Mouse (Mus musculus): ENCODE results near the gene Sox8.

Gene Sox8

DNA sequence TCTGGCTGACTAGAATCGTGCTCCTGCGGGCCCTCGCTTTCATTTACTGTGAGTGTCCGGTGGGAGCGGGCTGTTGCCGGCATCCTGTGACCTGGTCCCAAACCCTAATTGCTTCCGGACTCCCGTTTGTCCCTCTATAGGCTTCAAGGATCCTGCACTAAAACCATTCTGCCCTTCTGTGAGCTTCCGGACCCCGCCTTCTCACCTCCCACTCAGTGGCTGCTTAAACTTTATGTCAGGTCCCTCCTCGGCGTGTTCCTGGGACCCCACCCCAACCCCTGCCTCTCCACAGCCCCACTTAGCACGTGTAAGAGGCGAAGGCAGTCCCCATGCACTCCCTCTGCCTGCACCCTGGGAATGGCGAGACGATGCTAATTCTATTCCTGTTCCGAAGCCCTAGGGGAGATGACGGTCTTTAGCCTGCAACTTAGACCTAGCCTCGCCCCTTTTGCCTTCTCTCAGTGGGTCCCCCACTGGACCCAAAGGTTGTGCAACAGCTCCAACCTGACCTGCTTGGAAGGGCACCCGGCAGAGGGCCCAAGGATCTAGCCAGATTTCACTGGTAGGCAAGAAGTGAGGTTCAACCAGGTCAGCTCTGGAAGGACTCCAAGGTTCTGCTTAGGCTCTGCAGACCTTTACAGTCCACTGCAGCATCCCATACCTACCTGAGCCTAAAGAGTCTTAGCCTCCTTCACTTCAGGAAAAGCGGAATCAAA, 9.0 kb upstream of the Sox8 start:
- no peak for DNase-seq (ENCODE audit: low spot score in 2 of 2)

GRCm38 (mm10) chr17:25578920-25579319, 8.4 kb upstream of the Sox8 start, which contains the start of gene Lmf1:
TSS of gene Lmf1 (plus strand) at chr17:25579085.
- peak; percentile 88 to 97 for DNase-seq (ENCODE audit: low spot score in 2 of 2)

GRCm38 (mm10) chr17:25577702-25578101, 7.2 kb upstream of the Sox8 start:
- DNase-seq (ENCODE audit: low spot score in 2 of 2), result no peak

- DNase-seq (ENCODE audit: low spot score in 2 of 2), result no peak
Measured at GRCm38 (mm10) chr17:25577263-25577662, 6.8 kb upstream of the Sox8 start.

GRCm38 (mm10) chr17:25576034-25576433, 5.5 kb upstream of the Sox8 start:
- no peak for DNase-seq (ENCODE audit: low spot score in 2 of 2)

- DNase-seq (ENCODE audit: low spot score in 2 of 2), result no peak
Measured at GRCm38 (mm10) chr17:25575208-25575971, 4.9 kb upstream of the Sox8 start.

GRCm38 (mm10) chr17:25571453-25571820, 951 bp upstream of the Sox8 start:
- DNase-seq (ENCODE audit: low spot score in 2 of 2), result no peak

GRCm38 (mm10) chr17:25569833-25570647, 446 bp downstream of the Sox8 start:
- no peak for DNase-seq (ENCODE audit: low spot score in 2 of 2)

DNA sequence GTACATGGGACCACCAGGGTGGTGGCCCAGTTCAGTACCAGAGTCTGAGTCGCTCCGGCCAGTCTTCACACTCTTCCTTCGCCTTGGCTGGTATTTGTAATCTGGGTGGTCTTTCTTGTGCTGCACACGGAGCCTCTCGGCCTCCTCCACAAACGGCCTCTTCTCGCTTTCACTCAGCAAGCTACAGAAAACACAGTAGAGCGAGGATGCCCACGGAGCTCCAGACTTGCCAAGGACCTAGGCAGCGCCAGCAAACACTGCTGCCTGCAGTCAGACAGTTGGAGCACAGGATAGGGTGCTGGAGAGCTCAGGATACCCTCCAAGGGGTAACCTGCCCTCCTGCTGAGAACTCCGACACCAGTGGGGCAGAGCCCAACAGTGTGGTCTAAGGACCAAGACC, 1.6 kb downstream of the Sox8 start:
- DNase-seq (ENCODE audit: low spot score in 2 of 2), result no peak

- DNase-seq (ENCODE audit: low spot score in 2 of 2), result no peak
Measured at GRCm38 (mm10) chr17:25568206-25568605, 2.3 kb downstream of the Sox8 start.

DNA sequence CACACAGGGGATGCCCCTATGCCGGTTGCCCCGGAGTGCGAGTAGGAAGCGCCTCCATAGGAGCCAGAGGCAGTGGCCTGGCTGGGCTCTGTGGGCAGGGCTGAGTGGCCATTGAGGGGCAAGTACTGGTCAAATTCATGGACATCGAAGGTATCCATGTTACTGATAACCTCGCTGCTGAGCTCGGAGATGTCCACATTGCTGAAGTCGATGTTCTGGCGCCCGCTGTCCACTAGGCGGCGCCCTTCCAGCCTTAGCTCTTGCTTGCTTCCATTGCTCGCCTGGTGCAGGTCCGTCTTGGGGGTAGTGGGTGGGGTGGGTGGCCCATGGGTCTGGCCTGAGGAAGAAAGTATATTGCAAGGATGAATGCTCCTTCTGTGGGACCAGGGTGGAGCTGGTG, 2.7 kb downstream of the Sox8 start:
- peak; percentile 57 to 79 for DNase-seq (ENCODE audit: low spot score in 2 of 2)

DNA sequence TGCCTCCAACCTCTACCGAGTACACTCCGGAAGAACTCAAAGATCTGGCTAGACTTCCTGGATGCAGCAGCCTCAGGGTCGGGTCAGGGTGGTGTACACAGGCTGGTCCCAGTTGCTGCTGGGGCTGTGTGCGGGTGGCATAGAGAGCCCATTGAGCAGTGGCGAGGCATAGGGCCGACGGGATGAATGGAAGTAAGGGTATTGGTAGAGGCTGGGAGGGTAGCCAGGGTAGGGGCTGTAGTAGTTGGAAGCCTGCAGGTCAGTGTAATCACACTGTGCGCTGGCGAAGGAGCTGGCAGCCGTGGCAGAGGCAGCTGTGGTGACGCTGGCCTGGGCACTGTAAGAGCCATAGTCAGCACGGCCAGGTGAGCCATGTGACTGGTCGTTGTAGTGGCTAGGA, 3.2 kb downstream of the Sox8 start:
- DNase-seq (ENCODE audit: low spot score in 2 of 2), result no peak

- no peak for DNase-seq (ENCODE audit: low spot score in 2 of 2)
Measured at GRCm38 (mm10) chr17:25565860-25566600, 4.5 kb downstream of the Sox8 start.

DNA sequence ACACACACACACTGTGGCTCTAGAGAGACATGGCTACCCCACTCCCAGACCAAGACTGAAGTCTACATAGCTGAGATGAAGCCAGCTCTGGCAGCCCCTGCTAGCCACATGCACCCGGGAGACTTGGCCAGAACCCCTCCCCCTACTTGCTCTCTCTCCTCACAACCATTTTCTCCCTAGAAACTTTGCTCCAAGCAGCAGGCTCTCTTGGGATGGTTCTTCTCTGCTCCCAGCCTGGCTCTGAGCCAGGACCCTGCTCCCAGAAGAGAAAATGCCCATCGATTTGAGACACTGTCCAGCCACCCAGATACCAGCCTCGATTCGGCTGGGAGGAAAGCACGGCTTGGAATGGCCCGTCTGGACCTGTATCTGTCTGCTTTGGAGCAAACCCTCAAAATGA, 5.2 kb downstream of the Sox8 start:
- no peak for DNase-seq (ENCODE audit: low spot score in 2 of 2)

DNA sequence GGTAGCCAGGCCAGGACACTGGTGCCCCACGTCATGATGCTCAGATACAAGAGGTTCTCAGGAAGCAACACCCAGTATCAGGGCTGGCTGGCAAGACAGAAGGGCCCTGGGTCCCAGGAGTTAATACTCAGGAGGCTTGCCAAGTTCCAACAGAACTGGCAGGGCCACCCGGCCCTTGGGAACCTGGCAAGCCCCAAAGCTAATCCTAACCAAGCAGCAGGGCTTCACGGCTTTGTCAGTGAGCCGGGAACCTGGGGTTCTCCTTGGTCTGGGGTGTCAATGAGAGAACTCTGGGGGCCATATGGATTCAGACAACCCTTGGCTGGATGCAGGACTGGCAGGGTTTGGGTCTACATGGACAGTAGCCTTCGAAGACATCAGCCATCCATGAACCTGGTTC, 6.0 kb downstream of the Sox8 start:
- no peak for DNase-seq (ENCODE audit: low spot score in 2 of 2)

- DNase-seq (ENCODE audit: low spot score in 2 of 2), result no peak
Measured at GRCm38 (mm10) chr17:25561223-25562028, 9.1 kb downstream of the Sox8 start.

GRCm38 (mm10) chr17:25560554-25561222, 9.8 kb downstream of the Sox8 start:
- no peak for DNase-seq (ENCODE audit: low spot score in 2 of 2)

DNA sequence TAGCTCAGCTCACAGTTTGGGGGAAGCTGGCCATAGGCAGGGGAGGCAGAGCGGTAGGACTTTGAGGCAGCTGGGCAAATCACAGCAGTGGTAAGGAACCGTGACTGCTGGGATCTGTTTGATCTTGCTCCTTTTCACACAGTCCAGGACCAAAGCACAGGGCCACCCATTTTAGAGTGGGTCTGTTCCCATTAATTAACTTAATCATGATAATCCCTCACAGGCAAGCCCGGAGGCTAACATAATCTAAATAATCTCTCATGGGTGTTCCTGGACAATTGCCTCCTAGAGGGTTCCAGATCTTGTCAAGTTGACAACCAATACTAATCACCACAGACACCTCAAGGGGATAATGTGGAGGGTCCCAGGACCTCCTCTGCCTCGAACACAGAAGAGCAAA, 10.9 kb downstream of the Sox8 start:
- no peak for DNase-seq (ENCODE audit: low spot score in 2 of 2)

DNA sequence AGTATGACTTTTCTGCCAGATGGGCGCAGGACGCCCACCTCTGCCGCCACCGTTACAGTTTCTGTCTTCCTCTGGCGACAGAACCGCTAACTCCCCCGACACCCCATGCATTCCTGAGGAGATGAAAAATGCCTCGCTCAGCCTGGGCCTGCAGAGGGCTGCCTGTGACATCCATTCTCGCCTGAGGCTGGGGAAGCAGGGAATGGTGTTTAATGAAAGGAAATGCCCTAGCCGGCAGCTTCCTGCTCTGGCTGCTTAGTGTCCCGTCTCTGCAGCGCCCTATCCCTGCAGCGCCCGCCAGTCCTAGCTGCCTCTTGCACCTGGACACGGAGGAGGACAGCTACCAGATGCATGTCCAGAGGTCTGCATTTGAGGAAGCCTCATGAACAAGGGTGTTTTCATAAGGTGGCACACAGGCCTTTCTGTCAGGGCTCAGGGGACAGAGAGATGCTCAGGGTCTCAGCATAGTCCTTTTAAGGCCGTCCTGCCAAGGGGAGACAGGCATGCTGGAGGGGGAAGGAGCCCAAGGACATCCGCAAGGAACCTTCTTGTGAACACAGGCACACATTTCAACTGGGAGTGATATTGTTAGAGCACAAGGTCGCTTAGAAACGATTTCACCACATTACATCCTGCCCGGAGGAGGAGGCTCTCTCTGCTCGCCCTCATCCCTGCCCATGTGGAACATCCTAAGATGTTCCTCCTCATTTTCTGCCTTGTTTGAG, 13.7 kb downstream of the Sox8 start:
- DNase-seq (ENCODE audit: low spot score in 2 of 2), result no peak

All from spleen, postnatal 10 days (tissue).